Mouse (Mus musculus) cerebellum, postnatal 25 days (tissue): ENCODE results near the gene Nisch.

Source experiments
- DNase-seq, 2 experiments: peaks; one replicate each; pipeline ENCODE4 v3.0.0; 2021; ENCODE audit warnings: mixed read lengths in 2 of 2

Gene Nisch

GRCm38 (mm10) chr14:31129326-31130235, 87.2 kb downstream of the Nisch start:
- DNase-seq: no peak

- DNase-seq: peak; percentile 93 to 97
These were observed 87.9 kb downstream of the Nisch start, which contains the start of gene Smim4 for GRCm38 (mm10) chr14:31128826-31129219. TSS of gene Smim4 (minus strand) at chr14:31128956.

- DNase-seq: peak in 1 of 2 experiments; percentile 50
These were observed 88.5 kb downstream of the Nisch start for GRCm38 (mm10) chr14:31128101-31128825.

- no peak for DNase-seq
These were observed 89.9 kb downstream of the Nisch start for GRCm38 (mm10) chr14:31126826-31127225.

GRCm38 (mm10) chr14:31125106-31126075, 91.4 kb downstream of the Nisch start:
- no peak for DNase-seq
